Mouse (Mus musculus): ENCODE measurements around the gene Trap1a. TPM values are rescaled to one million over a fixed set of nuclear protein-coding genes. Genes with fewer than 3 reads are reported as not detected.

Trap1a gene
- polyA plus RNA-seq, 1 experiment from 2014 or later: not detected

DNA sequence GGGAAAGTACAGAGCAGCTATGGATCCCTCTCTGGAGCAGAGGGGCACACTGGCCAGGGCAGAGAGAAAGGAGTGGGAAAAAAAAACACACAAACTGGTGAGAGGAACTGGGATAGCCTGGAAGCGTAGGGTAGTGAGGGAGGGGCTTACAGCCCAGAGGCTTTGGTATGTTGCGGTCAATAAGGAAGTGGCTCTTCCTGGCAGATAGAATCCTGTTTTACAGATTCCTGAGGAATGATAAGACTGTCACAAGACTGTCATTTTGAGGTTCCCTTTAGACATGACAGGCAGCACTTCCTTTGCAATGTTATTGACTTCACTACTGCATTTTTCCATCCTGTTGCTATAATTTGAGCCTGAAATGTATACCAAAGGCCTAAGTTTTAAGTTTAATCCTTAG lies 7.7 kb downstream of the Trap1a start:
- no peak overlapping the region for H3K9ac ChIP-seq (replicated peaks; ENCODE audit: low read depth, low read length)
- H3K9me3 ChIP-seq (ENCODE audit: control insufficient read depth, low read length): no peaks in the 10 kb centered on the region
- no peak overlapping the region for H3K27ac ChIP-seq (ENCODE audit: low read depth, low read length)
- H3K4me1 ChIP-seq (ENCODE audit: control insufficient read depth, insufficient read depth, low read length): no peaks in the 10 kb centered on the region
- no peaks in the 10 kb centered on the region for H3K36me3 ChIP-seq (ENCODE audit: control insufficient read depth, insufficient read depth, low read length)
- no peak for ATAC-seq (ENCODE audit: low read depth)
- no peaks in the 10 kb centered on the region for H3K27me3 ChIP-seq (ENCODE audit: control insufficient read depth, insufficient read depth, low read length)
- H3K4me2 ChIP-seq (ENCODE audit: low read depth, low read length): no peak overlapping the region
- no peak overlapping the region for H3K4me3 ChIP-seq (ENCODE audit: low read depth, low read length)
- WGBS: 81% methylated on average over 2 of the region's 2 CpGs

DNA sequence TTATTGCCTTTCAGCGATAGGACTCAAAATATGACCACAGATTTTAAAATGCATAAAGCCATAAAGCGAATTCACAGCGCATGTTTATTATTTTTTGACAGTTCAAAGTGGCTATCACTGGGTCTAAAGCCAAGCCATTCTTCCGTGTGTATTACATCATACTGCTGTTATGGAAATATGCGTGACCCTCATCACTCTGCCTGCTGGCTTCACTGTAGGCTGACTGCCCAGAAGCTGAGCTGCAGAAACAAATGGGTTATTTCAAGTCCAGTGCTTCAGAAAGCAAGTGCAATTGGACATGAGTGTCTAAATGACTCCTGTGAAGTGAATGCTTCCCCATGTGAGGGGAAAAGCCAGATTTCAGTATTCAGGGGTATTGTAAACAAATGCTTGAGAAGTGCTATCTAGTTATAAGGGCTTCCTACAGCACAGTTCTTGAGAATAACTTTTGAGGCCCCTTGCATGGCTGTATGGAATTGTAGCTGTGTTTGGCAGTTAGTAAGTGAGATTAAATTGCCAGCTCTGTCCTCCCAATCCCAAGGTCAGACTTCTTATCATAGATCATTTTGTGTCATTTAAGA lies 18.8 kb downstream of the Trap1a start:
- H3K4me1 ChIP-seq (ENCODE audit: control insufficient read depth, insufficient read depth, low read length): no peaks in the 10 kb centered on the region
- no peak overlapping the region for H3K27ac ChIP-seq (ENCODE audit: low read depth, low read length)
- ATAC-seq (ENCODE audit: low read depth): no peak
- WGBS: 67% methylated on average over 5 of the region's 5 CpGs
- H3K9ac ChIP-seq (replicated peaks; ENCODE audit: low read depth, low read length): no peak overlapping the region
- no peaks in the 10 kb centered on the region for H3K9me3 ChIP-seq (ENCODE audit: control insufficient read depth, low read length)
- H3K4me2 ChIP-seq (ENCODE audit: low read depth, low read length): no peak overlapping the region
- H3K4me3 ChIP-seq (ENCODE audit: low read depth, low read length): no peak overlapping the region
- no peaks in the 10 kb centered on the region for H3K36me3 ChIP-seq (ENCODE audit: control insufficient read depth, insufficient read depth, low read length)
- H3K27me3 ChIP-seq (ENCODE audit: control insufficient read depth, insufficient read depth, low read length): no peaks in the 10 kb centered on the region

DNA sequence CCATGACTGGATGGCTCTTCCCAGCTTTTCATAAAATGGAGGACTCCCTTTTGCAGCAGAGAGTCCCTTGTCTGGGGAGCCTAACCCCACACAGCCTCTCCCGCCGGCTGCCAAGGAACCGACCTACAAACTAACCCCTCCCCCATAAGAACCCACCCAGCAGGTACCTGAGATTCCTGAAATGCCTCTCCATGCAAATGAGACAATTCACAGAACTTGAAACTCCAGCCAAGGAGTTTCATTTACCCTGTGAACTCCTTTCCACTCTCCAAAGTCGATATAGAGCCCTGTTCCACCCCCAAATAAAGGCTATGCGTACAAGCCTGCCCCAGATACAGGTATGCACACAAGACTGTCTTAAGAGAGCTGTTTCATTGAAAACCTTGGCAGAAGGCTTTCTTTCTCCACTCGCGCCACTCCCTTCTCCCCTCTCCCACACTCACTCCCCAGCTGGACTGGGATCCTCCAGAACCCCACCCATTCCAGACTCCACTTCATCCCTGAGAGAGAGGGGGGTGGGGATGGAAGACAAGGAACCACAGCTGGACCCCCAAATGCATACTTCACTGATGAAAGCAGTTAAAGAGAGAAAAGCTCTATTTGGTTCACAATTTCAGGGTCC lies 24.3 kb downstream of the Trap1a start:
- H3K27me3 ChIP-seq (ENCODE audit: control insufficient read depth, insufficient read depth, low read length): no peaks in the 10 kb centered on the region
- no peak for ATAC-seq (ENCODE audit: low read depth)
- H3K4me3 ChIP-seq (ENCODE audit: low read depth, low read length): no peak overlapping the region
- no peaks in the 10 kb centered on the region for H3K36me3 ChIP-seq (ENCODE audit: control insufficient read depth, insufficient read depth, low read length)
- no peak overlapping the region for H3K4me2 ChIP-seq (ENCODE audit: low read depth, low read length)
- WGBS: 63% methylated on average over 7 of the region's 7 CpGs
- H3K27ac ChIP-seq (ENCODE audit: low read depth, low read length): no peak overlapping the region
- H3K4me1 ChIP-seq (ENCODE audit: control insufficient read depth, insufficient read depth, low read length): no peaks in the 10 kb centered on the region
- H3K9ac ChIP-seq (replicated peaks; ENCODE audit: low read depth, low read length): no peak overlapping the region
- H3K9me3 ChIP-seq (ENCODE audit: control insufficient read depth, low read length): no peaks in the 10 kb centered on the region

DNA sequence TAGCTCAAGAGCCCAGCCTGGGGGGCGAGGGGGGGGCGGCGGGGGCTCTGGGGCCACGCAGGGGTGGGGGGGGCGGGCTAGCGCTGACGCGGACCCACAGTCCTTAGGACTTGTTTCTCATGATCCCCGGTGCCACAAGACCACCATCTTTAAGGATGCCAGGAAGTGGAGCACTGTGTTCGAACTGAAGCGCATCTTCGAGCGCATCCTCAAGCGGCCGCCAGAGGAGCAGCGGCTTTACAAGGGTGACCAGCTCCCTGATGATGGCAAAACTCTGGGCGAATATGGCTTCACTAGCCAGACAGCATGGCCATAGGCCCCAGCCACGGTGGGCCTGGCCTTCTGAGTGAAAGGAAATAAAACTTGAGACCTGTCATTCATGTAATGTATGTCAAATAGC lies 24.9 kb downstream of the Trap1a start:
- no peak overlapping the region for H3K4me3 ChIP-seq (ENCODE audit: low read depth, low read length)
- H3K4me2 ChIP-seq (ENCODE audit: low read depth, low read length): no peak overlapping the region
- H3K27me3 ChIP-seq (ENCODE audit: control insufficient read depth, insufficient read depth, low read length): no peaks in the 10 kb centered on the region
- H3K36me3 ChIP-seq (ENCODE audit: control insufficient read depth, insufficient read depth, low read length): no peaks in the 10 kb centered on the region
- no peak overlapping the region for H3K27ac ChIP-seq (ENCODE audit: low read depth, low read length)
- WGBS: 80% methylated on average over 12 of the region's 18 CpGs
- H3K9me3 ChIP-seq (ENCODE audit: control insufficient read depth, low read length): no peaks in the 10 kb centered on the region
- ATAC-seq (ENCODE audit: low read depth): no peak
- no peaks in the 10 kb centered on the region for H3K4me1 ChIP-seq (ENCODE audit: control insufficient read depth, insufficient read depth, low read length)
- H3K9ac ChIP-seq (replicated peaks; ENCODE audit: low read depth, low read length): no peak overlapping the region

DNA sequence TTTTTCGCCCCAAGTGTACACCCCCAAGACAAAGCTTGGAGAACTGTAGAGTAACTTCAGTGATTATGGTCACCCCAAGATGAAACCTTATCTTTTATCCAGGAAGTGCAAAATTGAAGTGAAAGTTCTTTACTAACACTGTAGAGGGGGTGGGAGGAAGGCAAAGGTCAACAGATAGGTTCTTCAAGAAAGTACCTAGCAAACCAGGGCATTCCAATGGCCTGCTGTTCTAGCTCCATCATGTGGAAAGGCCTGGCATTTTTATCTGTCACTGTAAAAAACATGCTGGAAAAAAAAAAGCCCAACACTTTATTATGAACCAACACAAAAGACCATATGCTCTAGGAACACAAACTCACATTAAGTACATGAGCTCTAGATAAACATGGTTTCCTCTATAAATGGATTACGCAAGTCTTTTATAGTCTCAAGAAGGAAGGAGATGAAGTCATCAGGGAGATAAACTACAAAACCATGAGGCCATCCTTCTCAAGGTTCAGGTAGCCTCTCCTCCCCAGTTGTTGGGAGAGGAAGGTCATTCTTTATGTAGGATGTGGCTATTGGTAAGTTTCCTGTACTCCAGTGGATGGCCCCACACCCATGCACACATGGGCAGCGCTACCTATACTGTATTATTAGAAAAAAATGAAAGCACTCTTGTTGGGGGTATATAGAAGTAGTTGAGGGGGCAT lies 33.5 kb downstream of the Trap1a start:
- Histone ChIP-seq H3K27me3 (ENCODE audit: control insufficient read depth, insufficient read depth, low read length) (no peaks in the 10 kb centered on the region), H3K4me1 (ENCODE audit: control insufficient read depth, insufficient read depth, low read length) (no peaks in the 10 kb centered on the region), H3K27ac (ENCODE audit: low read depth, low read length) (no peak overlapping the region), H3K4me2 (ENCODE audit: low read depth, low read length) (no peak overlapping the region), H3K9me3 (ENCODE audit: control insufficient read depth, low read length) (no peaks in the 10 kb centered on the region), H3K36me3 (ENCODE audit: control insufficient read depth, insufficient read depth, low read length) (no peaks in the 10 kb centered on the region), H3K9ac (replicated peaks; ENCODE audit: low read depth, low read length) (no peak overlapping the region), H3K4me3 (ENCODE audit: low read depth, low read length) (no peak overlapping the region)
- WGBS: 86% methylated on average over 3 of the region's 3 CpGs
- no peak for ATAC-seq (ENCODE audit: low read depth)

DNA sequence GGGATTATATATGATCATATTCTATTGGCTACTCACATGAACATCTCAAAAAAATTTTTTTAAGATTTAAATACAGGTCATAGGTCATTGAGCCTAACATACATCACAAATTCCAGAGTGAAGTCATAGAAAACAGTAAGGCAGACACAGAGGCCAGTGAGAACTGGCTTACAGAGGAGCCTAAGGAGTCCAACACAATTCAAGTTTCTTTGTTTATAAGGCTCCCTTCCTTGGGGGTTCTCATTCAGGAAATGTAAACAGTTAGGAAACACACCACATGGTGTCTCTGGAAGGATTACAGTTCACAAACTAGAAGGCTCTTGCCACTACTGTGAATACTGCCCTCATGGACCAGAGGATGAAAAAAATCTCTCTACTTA lies 34.0 kb downstream of the Trap1a start:
- no peak overlapping the region for H3K9ac ChIP-seq (replicated peaks; ENCODE audit: low read depth, low read length)
- H3K4me1 ChIP-seq (ENCODE audit: control insufficient read depth, insufficient read depth, low read length): no peaks in the 10 kb centered on the region
- H3K4me3 ChIP-seq (ENCODE audit: low read depth, low read length): no peak overlapping the region
- no peaks in the 10 kb centered on the region for H3K36me3 ChIP-seq (ENCODE audit: control insufficient read depth, insufficient read depth, low read length)
- H3K9me3 ChIP-seq (ENCODE audit: control insufficient read depth, low read length): no peaks in the 10 kb centered on the region
- H3K27me3 ChIP-seq (ENCODE audit: control insufficient read depth, insufficient read depth, low read length): no peaks in the 10 kb centered on the region
- no peak for ATAC-seq (ENCODE audit: low read depth)
- no peak overlapping the region for H3K4me2 ChIP-seq (ENCODE audit: low read depth, low read length)
- no peak overlapping the region for H3K27ac ChIP-seq (ENCODE audit: low read depth, low read length)

- no peak overlapping the region for H3K4me3 ChIP-seq (ENCODE audit: low read depth, low read length)
- no peak overlapping the region for H3K9ac ChIP-seq (replicated peaks; ENCODE audit: low read depth, low read length)
- H3K36me3 ChIP-seq (ENCODE audit: control insufficient read depth, insufficient read depth, low read length): no peaks in the 10 kb centered on the region
- H3K27me3 ChIP-seq (ENCODE audit: control insufficient read depth, insufficient read depth, low read length): no peaks in the 10 kb centered on the region
- WGBS: 61% methylated on average over 4 of the region's 4 CpGs
- H3K4me2 ChIP-seq (ENCODE audit: low read depth, low read length): no peak overlapping the region
- no peaks in the 10 kb centered on the region for H3K9me3 ChIP-seq (ENCODE audit: control insufficient read depth, low read length)
- H3K27ac ChIP-seq (ENCODE audit: low read depth, low read length): no peak overlapping the region
- H3K4me1 ChIP-seq (ENCODE audit: control insufficient read depth, insufficient read depth, low read length): no peaks in the 10 kb centered on the region
- ATAC-seq (ENCODE audit: low read depth): no peak
Measured at GRCm38 (mm10) chrX:139369122-139369521, 35.6 kb downstream of the Trap1a start.

DNA sequence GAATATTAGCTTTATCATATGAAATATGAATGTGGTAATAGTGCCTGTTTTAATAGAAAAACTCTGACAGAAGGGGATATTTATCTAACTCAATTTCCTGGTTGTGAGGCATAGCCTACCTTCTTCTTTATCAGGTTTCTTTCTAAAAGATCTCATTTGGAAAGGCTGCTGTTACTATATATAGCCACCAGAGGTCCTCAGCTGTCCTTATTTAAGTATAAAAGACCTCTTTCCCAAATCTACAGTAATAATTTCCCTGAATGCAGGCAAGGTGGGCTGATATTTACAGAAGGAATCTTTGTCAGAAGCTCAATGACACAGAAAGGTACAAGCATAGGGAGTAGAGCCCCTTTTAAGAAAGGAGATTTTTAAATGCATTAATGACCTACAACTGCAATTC lies 39.2 kb downstream of the Trap1a start:
- H3K4me1 ChIP-seq (ENCODE audit: control insufficient read depth, insufficient read depth, low read length): no peaks in the 10 kb centered on the region
- H3K27me3 ChIP-seq (ENCODE audit: control insufficient read depth, insufficient read depth, low read length): no peaks in the 10 kb centered on the region
- no peak overlapping the region for H3K4me3 ChIP-seq (ENCODE audit: low read depth, low read length)
- ATAC-seq (ENCODE audit: low read depth): no peak
- no peaks in the 10 kb centered on the region for H3K9me3 ChIP-seq (ENCODE audit: control insufficient read depth, low read length)
- H3K27ac ChIP-seq (ENCODE audit: low read depth, low read length): no peak overlapping the region
- no peaks in the 10 kb centered on the region for H3K36me3 ChIP-seq (ENCODE audit: control insufficient read depth, insufficient read depth, low read length)
- H3K4me2 ChIP-seq (ENCODE audit: low read depth, low read length): no peak overlapping the region
- no peak overlapping the region for H3K9ac ChIP-seq (replicated peaks; ENCODE audit: low read depth, low read length)
